Mouse (Mus musculus) limb, embryonic 14.5 days (tissue): ENCODE data around the gene Nudt8. TPM values are rescaled to one million over a fixed set of nuclear protein-coding genes. Genes with fewer than 3 reads are reported as not detected.

Experiments
- ATAC-seq: fragments of 200-750 bp; cut with Nextera tagmentation; 2 replicates; pipeline ENCODE4 v1.8.0; 2017; ENCODE audit warnings: low read depth, moderate number of reproducible peaks, moderate TSS enrichment; ENCODE audit not compliant: low FRiP score
- DNase-seq: peaks from one replicate; pipeline ENCODE4 v3.0.0-alpha.2; 2015; ENCODE audit warnings: low spot score
- H3K27ac ChIP-seq: fragments of 300-500 bp; sonication (generic); replicated peaks from 2 replicates; pipeline ENCODE4 v1.5.1; 2014; ENCODE audit warnings: low read depth, mild to moderate bottlenecking, low read length, moderate library complexity, mixed read lengths
- H3K27me3 ChIP-seq: fragments of 300-500 bp; sonication (generic); 2 replicates; pipeline ENCODE4 v1.6.1; 2014; ENCODE audit warnings: low read length, mixed read lengths; ENCODE audit not compliant: control insufficient read depth, insufficient read depth
- H3K36me3 ChIP-seq: fragments of 300-500 bp; sonication (generic); 2 replicates; pipeline ENCODE4 v1.6.1; 2014; ENCODE audit warnings: mild to moderate bottlenecking, low read length, moderate library complexity, mixed read lengths; ENCODE audit not compliant: control insufficient read depth, insufficient read depth
- H3K4me1 ChIP-seq: fragments of 300-500 bp; sonication (generic); 2 replicates; pipeline ENCODE4 v1.6.1; 2014; ENCODE audit warnings: antibody characterized with exemption, low read length, mixed read lengths; ENCODE audit not compliant: control insufficient read depth, insufficient read depth
- H3K4me2 ChIP-seq: fragments of 300-500 bp; sonication (generic); replicated peaks from 2 replicates; pipeline ENCODE4 v1.6.1; 2014; ENCODE audit warnings: low read depth, mild to moderate bottlenecking, low read length, moderate library complexity; ENCODE audit not compliant: severe bottlenecking
- H3K4me3 ChIP-seq: fragments of 300-500 bp; sonication (generic); replicated peaks from 2 replicates; pipeline ENCODE4 v1.5.1; 2014; ENCODE audit warnings: low read length
- H3K9ac ChIP-seq: fragments of 300-500 bp; sonication (generic); 2 replicates; pipeline ENCODE4 v1.6.1; 2014; ENCODE audit warnings: mild to moderate bottlenecking, low read depth, low read length, moderate library complexity; ENCODE audit not compliant: severe bottlenecking
- H3K9me3 ChIP-seq: fragments of 300-500 bp; sonication (generic); 2 replicates; pipeline ENCODE4 v1.6.1; 2016; ENCODE audit warnings: low read length; ENCODE audit not compliant: control insufficient read depth
- POLR2A ChIP-seq: fragments of 200-500 bp; IDR thresholded peaks from 2 replicates; pipeline ENCODE4 v1.8.0; 2012; ENCODE audit warnings: inconsistent platforms, mild to moderate bottlenecking, moderate library complexity, borderline replicate concordance; ENCODE audit not compliant: insufficient read depth, insufficient read length; ENCODE audit errors: extremely low read depth
- WGBS: fragments of 180-500 bp; shearing (Covaris S2); extraction: QIAGEN DNeasy Blood & Tissue Kit; methylation state at CpG from one replicate; pipeline ENCODE4 v1.1.7; 2014; 5-methylcytosine and 5-hydroxymethylcytosine counted together
- polyA plus RNA-seq, 2 experiments: library from polyadenylated mRNA; depleted of rRNA in 1 of 2; stranded (reverse) in 1 of 2; unstranded in 1 of 2; fragments of >200 nt; fragmentation: Nextera tagmentation in 1 of 2; extraction: Ambion mirVana in 1 of 2; gene quantifications; 2 replicates each; pipeline versions ENCODE4 v1.2.1 to v1.2.3; 2012 to 2014

The Nudt8 gene
- polyA plus RNA-seq, 2 experiments, result 18.3 to 38.9 TPM

DNA sequence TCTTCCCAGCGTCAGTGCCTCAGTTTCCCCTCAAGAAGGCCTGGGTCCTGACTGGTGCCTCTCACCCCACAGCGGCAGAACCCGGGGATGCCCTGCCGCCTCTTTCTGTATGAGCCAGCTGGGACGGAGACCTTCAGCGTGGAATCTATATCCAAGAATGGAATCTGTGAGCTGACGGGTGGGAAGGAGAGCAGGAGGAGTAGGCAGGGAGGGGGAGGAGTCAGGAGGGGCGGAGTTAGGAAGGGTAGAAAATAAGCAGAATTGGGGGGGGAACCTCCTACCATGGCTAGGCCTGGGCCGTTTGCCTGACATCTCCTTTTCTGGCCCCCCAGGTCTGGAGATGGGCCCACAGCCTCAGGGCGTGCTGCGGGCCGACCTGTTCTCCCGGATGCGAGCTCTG is 12.3 kb upstream of the Nudt8 start:
- H3K36me3 ChIP-seq, result no peaks in the 10 kb centered on the region
- 89% methylated on average over 14 of the region's 14 CpGs for WGBS
- H3K4me1 ChIP-seq, result peaks cover 13% of the 10 kb centered on the region
- H3K4me2 ChIP-seq, result no peak overlapping the region
- ATAC-seq (no peak), DNase-seq (no peak)
- no peaks in the 10 kb centered on the region for H3K27me3 ChIP-seq
- no peak overlapping the region for H3K9ac ChIP-seq
- no peak for TF ChIP-seq POLR2A
- H3K27ac ChIP-seq, result no peak overlapping the region
- no peak overlapping the region for H3K4me3 ChIP-seq
- peaks cover 4% of the 10 kb centered on the region; the same call in 1 of the 2 replicates for H3K9me3 ChIP-seq

DNA sequence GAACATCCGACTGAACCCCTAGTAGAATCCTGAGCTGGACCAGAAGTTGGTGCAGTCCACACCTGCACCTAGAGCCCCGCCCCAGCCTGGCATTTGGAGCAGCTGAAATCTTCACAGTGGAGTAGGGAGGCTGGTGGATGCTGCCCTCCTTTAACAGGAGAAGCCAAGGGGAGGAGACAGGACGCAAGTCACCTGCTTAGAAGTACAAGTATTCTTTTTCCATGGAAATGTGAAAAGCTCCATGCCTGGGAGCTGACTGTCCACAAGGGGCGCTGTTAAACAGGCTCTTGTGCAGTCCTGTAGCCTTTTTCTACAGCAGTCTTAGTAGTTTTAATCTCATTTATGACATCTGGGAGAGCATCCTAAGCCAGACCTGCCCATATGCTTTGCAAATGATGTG is 11.6 kb upstream of the Nudt8 start:
- no peaks in the 10 kb centered on the region for H3K36me3 ChIP-seq
- WGBS, result 96% methylated on average over 4 of the region's 4 CpGs
- no peaks in the 10 kb centered on the region for H3K27me3 ChIP-seq
- peaks cover 4% of the 10 kb centered on the region; the same call in 1 of the 2 replicates for H3K9me3 ChIP-seq
- H3K9ac ChIP-seq, result no peak overlapping the region
- H3K4me1 ChIP-seq, result peaks cover 13% of the 10 kb centered on the region
- TF ChIP-seq POLR2A, result no peak
- H3K4me2 ChIP-seq, result no peak overlapping the region
- ATAC-seq, result no peak
- no peak overlapping the region for H3K4me3 ChIP-seq
- H3K27ac ChIP-seq, result no peak overlapping the region
- no peak for DNase-seq

- DNase-seq, result no peak
- WGBS, result 20% methylated on average over 6 of the region's 6 CpGs
- Histone ChIP-seq H3K36me3 (no peaks in the 10 kb centered on the region), H3K9ac (no peak overlapping the region), H3K4me1 (peaks cover 13% of the 10 kb centered on the region), H3K4me2 (no peak overlapping the region), H3K9me3 (peaks cover 4% of the 10 kb centered on the region; the same call in 1 of the 2 replicates), H3K27ac (no peak overlapping the region), H3K27me3 (no peaks in the 10 kb centered on the region), H3K4me3 (no peak overlapping the region)
- ATAC-seq, result no peak
- TF ChIP-seq POLR2A, result no peak
These were observed 9.6 kb upstream of the Nudt8 start for GRCm38 (mm10) chr19:3990804-3991203.

DNA sequence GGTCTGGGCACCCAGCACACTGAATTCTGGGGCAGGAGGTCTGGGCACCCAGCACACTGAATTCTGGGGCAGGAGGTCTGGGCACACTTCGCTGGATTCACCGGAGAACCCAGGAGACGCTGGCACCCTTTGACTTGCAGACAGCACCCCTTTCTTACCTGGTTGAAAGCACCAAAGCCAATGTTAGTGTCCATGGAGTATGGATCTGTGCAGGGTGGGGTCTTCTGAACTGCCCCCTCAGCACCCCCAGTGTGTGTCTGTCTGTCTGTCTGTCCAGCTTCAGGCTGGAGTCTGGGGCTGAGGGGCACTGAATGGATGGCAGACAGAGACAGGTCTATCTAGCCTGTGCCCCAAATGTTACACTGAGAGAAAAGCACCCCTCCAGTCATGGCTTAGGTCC is 8.8 kb upstream of the Nudt8 start:
- no peak for ATAC-seq
- 94% methylated on average over 3 of the region's 3 CpGs for WGBS
- TF ChIP-seq POLR2A, result no peak

GRCm38 (mm10) chr19:3991966-3992365 is 8.4 kb upstream of the Nudt8 start:
- 76% methylated on average over 3 of the region's 3 CpGs for WGBS

More for the DNA sequence above, 8.8 kb upstream of the Nudt8 start:
- DNase-seq, result no peak
- Histone ChIP-seq H3K4me2 (no peak overlapping the region), H3K4me3 (no peak overlapping the region), H3K27me3 (no peaks in the 10 kb centered on the region), H3K4me1 (peaks cover 5% of the 10 kb centered on the region), H3K36me3 (no peaks in the 10 kb centered on the region), H3K9ac (no peak overlapping the region), H3K9me3 (peaks cover 4% of the 10 kb centered on the region; the same call in 1 of the 2 replicates), H3K27ac (no peak overlapping the region)

DNA sequence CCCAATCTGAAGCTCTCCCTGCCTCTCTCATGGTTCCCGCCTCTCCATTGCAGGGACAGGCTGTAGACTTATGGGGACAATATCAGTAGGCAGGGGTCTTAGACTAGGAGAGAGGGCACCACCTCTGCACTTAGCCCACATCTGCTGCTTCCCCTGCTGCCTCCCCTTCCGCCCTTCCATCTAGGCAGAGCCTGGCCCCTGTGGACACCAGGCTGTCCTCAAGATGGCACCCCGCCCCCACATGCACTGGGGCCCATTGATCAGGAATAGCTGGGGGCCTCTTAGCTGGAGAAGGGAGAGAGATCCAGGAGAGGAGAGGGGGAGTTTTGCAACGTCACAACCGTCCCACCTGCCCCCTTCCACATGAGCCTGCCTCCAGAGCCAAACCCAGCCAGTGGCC is 8.0 kb upstream of the Nudt8 start, which contains the start of gene Tbx10:
Gene Tbx10 (plus strand): TSS at position 337 of the 400 bp plus-strand sequence.
- Histone ChIP-seq H3K27me3 (no peaks in the 10 kb centered on the region), H3K36me3 (no peaks in the 10 kb centered on the region), H3K27ac (no peak within 1 kb of the TSS), H3K9ac (no peak within 1 kb of the TSS), H3K9me3 (peaks cover 4% of the 10 kb centered on the region; the same call in 1 of the 2 replicates), H3K4me2 (no peak within 1 kb of the TSS), H3K4me1 (no peaks in the 10 kb centered on the region), H3K4me3 (no peak within 1 kb of the TSS)
- DNase-seq (no peak), ATAC-seq (no peak)
- WGBS, result 48% methylated on average over 5 of the region's 5 CpGs
- TF ChIP-seq POLR2A, result no peak

More at GRCm38 (mm10) chr19:3991966-3992365, 8.4 kb upstream of the Nudt8 start:
- Histone ChIP-seq H3K9ac (no peak overlapping the region), H3K9me3 (peaks cover 4% of the 10 kb centered on the region; the same call in 1 of the 2 replicates), H3K27me3 (no peaks in the 10 kb centered on the region), H3K27ac (no peak overlapping the region), H3K4me2 (no peak overlapping the region), H3K4me1 (peaks cover 1% of the 10 kb centered on the region), H3K4me3 (no peak overlapping the region), H3K36me3 (no peaks in the 10 kb centered on the region)
- ATAC-seq (no peak), DNase-seq (no peak)
- TF ChIP-seq POLR2A, result no peak
